7 mouse cellular contexts compared by ENCODE assay signal in the genomic region with DNA sequence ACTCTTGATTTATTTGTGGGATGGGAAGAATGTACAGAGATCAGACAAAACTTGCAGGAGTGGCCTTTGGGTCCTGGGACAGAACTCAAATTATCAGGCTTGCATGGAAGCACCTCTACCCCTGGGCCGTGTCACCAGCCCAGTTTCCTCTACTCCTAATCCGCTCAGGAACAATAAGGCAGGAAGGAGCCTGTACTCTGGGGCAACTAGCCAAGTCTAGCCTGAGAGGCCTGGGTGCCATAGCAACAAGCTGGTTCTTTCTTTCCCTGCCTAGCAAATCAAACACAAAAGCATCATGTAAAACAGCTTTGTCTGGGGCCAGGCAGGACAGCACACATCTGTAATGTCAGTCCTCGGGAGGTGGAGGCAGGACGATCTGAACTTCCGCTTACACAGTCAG. TPM values are rescaled to one million over a fixed set of nuclear protein-coding genes. Genes with fewer than 3 reads are reported as not detected.
DNase-seq lines count a peak whose midpoint lies in the region.

No protein-coding gene starts in this region.

- peak; percentile 15 for DNase-seq in NIH3T3 (ENCODE audit: low read depth)
- peak; percentile 72 for DNase-seq in brain, adult 2 months (ENCODE audit: low read depth, low spot score)
- peak; percentile 57 to 63 for DNase-seq in heart, postnatal 10 days
- DNase-seq in layer of hippocampus, adult 11-12 months (ENCODE audit: low spot score): peak; percentile 69
- peak; percentile 60 to 67 for DNase-seq in lung, postnatal 4 days
- DNase-seq in thymus, postnatal 36 days: no peak
- DNase-seq in urinary bladder, postnatal 14 days (ENCODE audit: low spot score): no peak

- intact Hi-C loops in heart, postnatal 10 days (cut with DNase I): no loop called here

RNA-seq across cellular contexts. Expression of gene Myo6, which starts 9.6 kb away (rescaled TPM):
- total RNA-seq in heart, postnatal 10 days (2021): 10 to 100 TPM; 17.7 to 18.7 TPM

Comparison
In these comparisons a context has a peak if more than half of its experiments do, and no peak if none do; other contexts are left out.
1. DNase-seq: peak in NIH3T3 (single experiment), brain, adult 2 months (single experiment), heart, postnatal 10 days (2 of 2), layer of hippocampus, adult 11-12 months (single experiment) and lung, postnatal 4 days (2 of 2); none in thymus, postnatal 36 days (0 of 2) and urinary bladder, postnatal 14 days (single experiment).